Mouse (Mus musculus): Measurements from ENCODE around the gene Mog. TPM values are rescaled to one million over a fixed set of nuclear protein-coding genes. Genes with fewer than 3 reads are reported as not detected.

Gene Mog
- polyA plus RNA-seq, 1 experiment, result 0.04 TPM

- H3K79me2 ChIP-seq (ENCODE audit: control insufficient read depth, insufficient read depth), result no peaks in the 10 kb centered on the region
- no peaks in the 10 kb centered on the region for H3K27me3 ChIP-seq (ENCODE audit: control insufficient read depth, insufficient read depth, insufficient read length)
- no peak for TF ChIP-seq CEBPB (IDR thresholded peaks at IDR 0.05; ENCODE audit: insufficient read depth, poor library complexity, severe bottlenecking)
- TF ChIP-seq MAX (IDR thresholded peaks at IDR 0.05; ENCODE audit: low read depth), result no peak
- peaks cover 46% of the 10 kb centered on the region for H3K36me3 ChIP-seq (ENCODE audit: control insufficient read depth, insufficient read depth)
- H3K4me2 ChIP-seq (ENCODE audit: low read depth), result no peak overlapping the region
- H3K4me3 ChIP-seq, result no peak overlapping the region
- no peak overlapping the region for H3ac ChIP-seq (ENCODE audit: control insufficient read depth, insufficient read length)
Measured at GRCm38 (mm10) chr17:37062101-37062641, 39.0 kb upstream of the Mog start.

GRCm38 (mm10) chr17:37061435-37061834 lies 38.2 kb upstream of the Mog start:
- peaks cover 52% of the 10 kb centered on the region for H3K36me3 ChIP-seq (ENCODE audit: control insufficient read depth, insufficient read depth)
- no peaks in the 10 kb centered on the region for H3K79me2 ChIP-seq (ENCODE audit: control insufficient read depth, insufficient read depth)
- H3K4me3 ChIP-seq, result no peak overlapping the region
- no peak overlapping the region for H3K4me2 ChIP-seq (ENCODE audit: low read depth)
- H3ac ChIP-seq (ENCODE audit: control insufficient read depth, insufficient read length), result no peak overlapping the region
- no peaks in the 10 kb centered on the region for H3K27me3 ChIP-seq (ENCODE audit: control insufficient read depth, insufficient read depth, insufficient read length)
- no peak for TF ChIP-seq E2F4 (IDR thresholded peaks at IDR 0.05; ENCODE audit: insufficient read depth)
- no peak for TF ChIP-seq POLR2A (IDR thresholded peaks at IDR 0.05; ENCODE audit: insufficient read length, low read depth)
- no peak for TF ChIP-seq USF1 (IDR thresholded peaks at IDR 0.05; ENCODE audit: low read depth)
- TF ChIP-seq TCF3 (IDR thresholded peaks at IDR 0.05; ENCODE audit: insufficient read length, low read depth), result no peak
- TF ChIP-seq MYOG (IDR thresholded peaks at IDR 0.05; ENCODE audit: control insufficient read depth in 1 of 3, insufficient read depth in 1 of 3, insufficient read length in 2 of 3, low read depth in 2 of 3), result no peak
- no peak for TF ChIP-seq SRF (IDR thresholded peaks at IDR 0.05; ENCODE audit: control insufficient read depth, insufficient read length, low read depth)
- TF ChIP-seq CEBPB (IDR thresholded peaks at IDR 0.05; ENCODE audit: insufficient read depth, poor library complexity, severe bottlenecking), result no peak
- no peak for TF ChIP-seq MAX (IDR thresholded peaks at IDR 0.05; ENCODE audit: low read depth)
- TF ChIP-seq MYOD1 (IDR thresholded peaks at IDR 0.05; ENCODE audit: control insufficient read depth in 1 of 3, insufficient read length in 2 of 3, low read depth in 2 of 3), result no peak
- no peak for TF ChIP-seq REST (IDR thresholded peaks at IDR 0.05; ENCODE audit: insufficient read depth, insufficient read length)
- no peak for TF ChIP-seq TCF12 (IDR thresholded peaks at IDR 0.05; ENCODE audit: insufficient read depth, poor library complexity, severe bottlenecking)
- TF ChIP-seq POLR2AphosphoS2 (IDR thresholded peaks at IDR 0.05; ENCODE audit: insufficient read length, low read depth), result no peak

GRCm38 (mm10) chr17:37056957-37057356 lies 33.8 kb upstream of the Mog start:
- H3K36me3 ChIP-seq (ENCODE audit: control insufficient read depth, insufficient read depth), result peaks cover 31% of the 10 kb centered on the region

GRCm38 (mm10) chr17:37051745-37052144 lies 28.5 kb upstream of the Mog start:
- no peaks in the 10 kb centered on the region for H3K27me3 ChIP-seq (ENCODE audit: control insufficient read depth, insufficient read depth, insufficient read length)
- no peak overlapping the region for H3K4me3 ChIP-seq
- TF ChIP-seq CEBPB (IDR thresholded peaks at IDR 0.05; ENCODE audit: insufficient read depth, poor library complexity, severe bottlenecking) (no peak), TCF12 (IDR thresholded peaks at IDR 0.05; ENCODE audit: insufficient read depth, poor library complexity, severe bottlenecking) (no peak), POLR2A (IDR thresholded peaks at IDR 0.05; ENCODE audit: insufficient read length, low read depth) (no peak), POLR2AphosphoS2 (IDR thresholded peaks at IDR 0.05; ENCODE audit: insufficient read length, low read depth) (no peak), USF1 (IDR thresholded peaks at IDR 0.05; ENCODE audit: low read depth) (no peak), REST (IDR thresholded peaks at IDR 0.05; ENCODE audit: insufficient read depth, insufficient read length) (no peak), TCF3 (IDR thresholded peaks at IDR 0.05; ENCODE audit: insufficient read length, low read depth) (no peak), E2F4 (IDR thresholded peaks at IDR 0.05; ENCODE audit: insufficient read depth) (no peak), SRF (IDR thresholded peaks at IDR 0.05; ENCODE audit: control insufficient read depth, insufficient read length, low read depth) (no peak), MAX (IDR thresholded peaks at IDR 0.05; ENCODE audit: low read depth) (no peak), MYOG (IDR thresholded peaks at IDR 0.05; ENCODE audit: control insufficient read depth in 1 of 3, insufficient read depth in 1 of 3, insufficient read length in 2 of 3, low read depth in 2 of 3) (no peak)
- H3K36me3 ChIP-seq (ENCODE audit: control insufficient read depth, insufficient read depth), result peaks cover 6% of the 10 kb centered on the region
- no peaks in the 10 kb centered on the region for H3K79me2 ChIP-seq (ENCODE audit: control insufficient read depth, insufficient read depth)
- no peak overlapping the region for H3K4me2 ChIP-seq (ENCODE audit: low read depth)
- H3ac ChIP-seq (ENCODE audit: control insufficient read depth, insufficient read length), result no peak overlapping the region

More at GRCm38 (mm10) chr17:37056957-37057356, 33.8 kb upstream of the Mog start:
- Histone ChIP-seq H3K4me3 (no peak overlapping the region), H3ac (ENCODE audit: control insufficient read depth, insufficient read length) (no peak overlapping the region), H3K4me2 (ENCODE audit: low read depth) (no peak overlapping the region), H3K27me3 (ENCODE audit: control insufficient read depth, insufficient read depth, insufficient read length) (no peaks in the 10 kb centered on the region), H3K79me2 (ENCODE audit: control insufficient read depth, insufficient read depth) (no peaks in the 10 kb centered on the region)
- TF ChIP-seq CEBPB (IDR thresholded peaks at IDR 0.05; ENCODE audit: insufficient read depth, poor library complexity, severe bottlenecking) (no peak), TCF12 (IDR thresholded peaks at IDR 0.05; ENCODE audit: insufficient read depth, poor library complexity, severe bottlenecking) (no peak), USF1 (IDR thresholded peaks at IDR 0.05; ENCODE audit: low read depth) (no peak), REST (IDR thresholded peaks at IDR 0.05; ENCODE audit: insufficient read depth, insufficient read length) (no peak), SRF (IDR thresholded peaks at IDR 0.05; ENCODE audit: control insufficient read depth, insufficient read length, low read depth) (no peak), E2F4 (IDR thresholded peaks at IDR 0.05; ENCODE audit: insufficient read depth) (no peak), POLR2A (IDR thresholded peaks at IDR 0.05; ENCODE audit: insufficient read length, low read depth) (no peak), MAX (IDR thresholded peaks at IDR 0.05; ENCODE audit: low read depth) (no peak), POLR2AphosphoS2 (IDR thresholded peaks at IDR 0.05; ENCODE audit: insufficient read length, low read depth) (no peak), MYOD1 (IDR thresholded peaks at IDR 0.05; ENCODE audit: control insufficient read depth in 1 of 3, insufficient read length in 2 of 3, low read depth in 2 of 3) (no peak), TCF3 (IDR thresholded peaks at IDR 0.05; ENCODE audit: insufficient read length, low read depth) (no peak), MYOG (IDR thresholded peaks at IDR 0.05; ENCODE audit: control insufficient read depth in 1 of 3, insufficient read depth in 1 of 3, insufficient read length in 2 of 3, low read depth in 2 of 3) (no peak)

DNA sequence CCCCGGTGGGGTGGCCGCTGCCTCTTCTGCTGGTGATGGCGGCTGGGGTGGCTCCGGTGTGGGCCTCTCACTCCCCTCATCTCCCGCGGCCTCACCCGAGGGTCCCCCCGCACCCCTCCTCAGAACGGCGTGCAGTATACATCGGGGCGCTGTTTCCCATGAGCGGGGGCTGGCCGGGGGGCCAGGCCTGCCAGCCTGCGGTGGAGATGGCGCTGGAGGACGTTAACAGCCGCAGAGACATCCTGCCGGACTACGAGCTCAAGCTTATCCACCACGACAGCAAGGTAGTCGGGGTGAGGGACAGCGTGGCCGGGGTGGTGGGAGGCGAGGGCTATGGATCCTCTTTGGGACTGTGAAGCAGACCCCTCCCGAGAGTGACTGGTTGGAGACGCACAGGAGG lies 27.7 kb upstream of the Mog start:
- Histone ChIP-seq H3K79me2 (ENCODE audit: control insufficient read depth, insufficient read depth) (no peaks in the 10 kb centered on the region), H3K4me2 (ENCODE audit: low read depth) (no peak overlapping the region), H3K36me3 (ENCODE audit: control insufficient read depth, insufficient read depth) (no peaks in the 10 kb centered on the region), H3K27me3 (ENCODE audit: control insufficient read depth, insufficient read depth, insufficient read length) (no peaks in the 10 kb centered on the region), H3K4me3 (no peak overlapping the region), H3ac (ENCODE audit: control insufficient read depth, insufficient read length) (no peak overlapping the region)
- TF ChIP-seq MYOD1 (IDR thresholded peaks at IDR 0.05; ENCODE audit: control insufficient read depth in 1 of 3, insufficient read length in 2 of 3, low read depth in 2 of 3), result no peak
- no peak for TF ChIP-seq MAX (IDR thresholded peaks at IDR 0.05; ENCODE audit: low read depth)
- TF ChIP-seq TCF3 (IDR thresholded peaks at IDR 0.05; ENCODE audit: insufficient read length, low read depth), result no peak
- TF ChIP-seq TCF12 (IDR thresholded peaks at IDR 0.05; ENCODE audit: insufficient read depth, poor library complexity, severe bottlenecking), result no peak
- TF ChIP-seq MYOG (IDR thresholded peaks at IDR 0.05; ENCODE audit: control insufficient read depth in 1 of 3, insufficient read depth in 1 of 3, insufficient read length in 2 of 3, low read depth in 2 of 3), result no peak
- no peak for TF ChIP-seq USF1 (IDR thresholded peaks at IDR 0.05; ENCODE audit: low read depth)
- no peak for TF ChIP-seq CEBPB (IDR thresholded peaks at IDR 0.05; ENCODE audit: insufficient read depth, poor library complexity, severe bottlenecking)
- TF ChIP-seq REST (IDR thresholded peaks at IDR 0.05; ENCODE audit: insufficient read depth, insufficient read length), result no peak
- no peak for TF ChIP-seq POLR2AphosphoS2 (IDR thresholded peaks at IDR 0.05; ENCODE audit: insufficient read length, low read depth)
- TF ChIP-seq POLR2A (IDR thresholded peaks at IDR 0.05; ENCODE audit: insufficient read length, low read depth), result no peak
- TF ChIP-seq SRF (IDR thresholded peaks at IDR 0.05; ENCODE audit: control insufficient read depth, insufficient read length, low read depth), result no peak
